Mouse (Mus musculus): ENCODE data around the gene Palld. TPM values are rescaled to one million over a fixed set of nuclear protein-coding genes. Genes with fewer than 3 reads are reported as not detected.
A peak's percentile ranks its signal among the peaks of the same experiment; 100 is the strongest.

Palld gene
- total and polyA plus RNA-seq, 3 experiments: 0.33 TPM; not detected in 2

- H3K36me3 ChIP-seq (replicated peaks): no peaks in the 10 kb centered on the region
- TF ChIP-seq POLR2AphosphoS5 (IDR thresholded peaks at IDR 0.05; ENCODE audit: insufficient replicate concordance, low read depth, low read length) (no peak), GATA1 (IDR thresholded peaks at IDR 0.05; ENCODE audit: borderline replicate concordance, low read length) (no peak), TAL1 (conservative IDR thresholded peaks at IDR 0.05; ENCODE audit: low read depth, low read length) (no peak), GATA2 (IDR thresholded peaks at IDR 0.05; ENCODE audit: borderline replicate concordance, low read depth, low read length) (no peak), CTCF (IDR thresholded peaks at IDR 0.05; ENCODE audit: low read depth, low read length) (no peak)
- H3K4me1 ChIP-seq (ENCODE audit: insufficient read depth, low read depth, low read length): no peaks in the 10 kb centered on the region
- no peak overlapping the region for H3K4me3 ChIP-seq (ENCODE audit: low read depth, low read length)
- H3K27me3 ChIP-seq (ENCODE audit: insufficient read depth, low read length): peaks cover 11% of the 10 kb centered on the region
- DNase-seq (ENCODE audit: low spot score): no peak
- H3K9me3 ChIP-seq (replicated peaks): no peaks in the 10 kb centered on the region
- no peak for ATAC-seq (ENCODE audit: extremely low read depth, insufficient number of reproducible peaks, low FRiP score, poor library complexity, severe bottlenecking)
Measured at GRCm38 (mm10) chr8:61623485-61624417, 278.7 kb downstream of the Palld start.

DNA sequence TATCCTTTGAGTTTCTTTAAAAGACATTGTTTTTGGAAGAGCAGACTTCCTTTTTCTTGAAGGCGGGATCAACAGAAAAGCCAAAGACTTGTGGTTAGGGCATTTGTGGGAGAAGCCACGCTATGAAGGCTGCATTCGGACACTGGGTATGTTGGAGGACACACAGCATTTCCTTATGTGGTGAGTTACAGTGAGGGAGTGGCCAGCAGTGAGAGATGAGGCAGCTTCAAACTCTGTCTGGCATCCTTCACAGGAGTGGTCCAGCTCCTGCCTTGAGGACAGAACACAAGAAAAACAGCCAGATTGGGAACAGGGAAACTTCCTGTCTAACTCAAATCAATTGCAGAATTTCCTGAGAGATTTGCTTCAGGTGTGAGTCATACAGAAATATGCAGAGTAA, 281.2 kb downstream of the Palld start:
- no peaks in the 10 kb centered on the region for H3K36me3 ChIP-seq (replicated peaks)
- TF ChIP-seq GATA2 (IDR thresholded peaks at IDR 0.05; ENCODE audit: borderline replicate concordance, low read depth, low read length) (no peak), CTCF (IDR thresholded peaks at IDR 0.05; ENCODE audit: low read depth, low read length) (no peak), POLR2AphosphoS5 (IDR thresholded peaks at IDR 0.05; ENCODE audit: insufficient replicate concordance, low read depth, low read length) (no peak), TAL1 (conservative IDR thresholded peaks at IDR 0.05; ENCODE audit: low read depth, low read length) (no peak), GATA1 (IDR thresholded peaks at IDR 0.05; ENCODE audit: borderline replicate concordance, low read length) (no peak)
- no peak for ATAC-seq (ENCODE audit: extremely low read depth, insufficient number of reproducible peaks, low FRiP score, poor library complexity, severe bottlenecking)

DNA sequence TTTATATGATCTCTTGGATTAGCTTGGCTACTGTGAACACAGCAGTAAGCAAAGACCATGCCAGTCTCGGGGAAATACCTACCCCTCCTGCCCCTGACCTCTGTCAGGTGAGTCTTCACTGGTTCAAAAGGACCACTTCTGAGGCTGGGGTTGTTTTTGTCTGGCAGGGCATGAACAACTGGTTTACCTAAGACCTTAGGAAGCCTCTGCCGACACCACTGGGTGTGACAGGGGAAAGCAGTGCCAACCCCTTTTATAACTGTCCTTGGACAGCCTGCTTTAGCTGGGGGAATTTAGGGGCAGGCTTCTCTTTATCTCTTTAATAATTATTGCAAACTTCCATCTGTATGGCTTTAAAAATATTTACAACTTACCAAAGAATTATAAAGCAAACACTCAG, 284.8 kb downstream of the Palld start:
- DNase-seq (ENCODE audit: low spot score) (no peak), ATAC-seq (ENCODE audit: extremely low read depth, insufficient number of reproducible peaks, low FRiP score, poor library complexity, severe bottlenecking) (no peak)
- TF ChIP-seq CTCF (IDR thresholded peaks at IDR 0.05; ENCODE audit: low read depth, low read length) (no peak), TAL1 (conservative IDR thresholded peaks at IDR 0.05; ENCODE audit: low read depth, low read length) (no peak), POLR2AphosphoS5 (IDR thresholded peaks at IDR 0.05; ENCODE audit: insufficient replicate concordance, low read depth, low read length) (no peak), GATA2 (IDR thresholded peaks at IDR 0.05; ENCODE audit: borderline replicate concordance, low read depth, low read length) (no peak), GATA1 (IDR thresholded peaks at IDR 0.05; ENCODE audit: borderline replicate concordance, low read length) (no peak)
- H3K4me1 ChIP-seq (ENCODE audit: insufficient read depth, low read depth, low read length): no peaks in the 10 kb centered on the region
- H3K36me3 ChIP-seq (replicated peaks): no peaks in the 10 kb centered on the region
- no peaks in the 10 kb centered on the region for H3K9me3 ChIP-seq (replicated peaks)
- H3K27me3 ChIP-seq (ENCODE audit: insufficient read depth, low read length): 0 out of 2 replicates have a peak, but pooled peaks cover 6% of the 10 kb centered on the region
- H3K4me3 ChIP-seq (ENCODE audit: low read depth, low read length): no peak overlapping the region

More for the DNA sequence above, 281.2 kb downstream of the Palld start:
- no peak for DNase-seq (ENCODE audit: low spot score)
- peaks cover 11% of the 10 kb centered on the region; the same call in 1 of the 2 replicates for H3K27me3 ChIP-seq (ENCODE audit: insufficient read depth, low read length)
- H3K9me3 ChIP-seq (replicated peaks): no peaks in the 10 kb centered on the region
- no peaks in the 10 kb centered on the region for H3K4me1 ChIP-seq (ENCODE audit: insufficient read depth, low read depth, low read length)
- no peak overlapping the region for H3K4me3 ChIP-seq (ENCODE audit: low read depth, low read length)

DNA sequence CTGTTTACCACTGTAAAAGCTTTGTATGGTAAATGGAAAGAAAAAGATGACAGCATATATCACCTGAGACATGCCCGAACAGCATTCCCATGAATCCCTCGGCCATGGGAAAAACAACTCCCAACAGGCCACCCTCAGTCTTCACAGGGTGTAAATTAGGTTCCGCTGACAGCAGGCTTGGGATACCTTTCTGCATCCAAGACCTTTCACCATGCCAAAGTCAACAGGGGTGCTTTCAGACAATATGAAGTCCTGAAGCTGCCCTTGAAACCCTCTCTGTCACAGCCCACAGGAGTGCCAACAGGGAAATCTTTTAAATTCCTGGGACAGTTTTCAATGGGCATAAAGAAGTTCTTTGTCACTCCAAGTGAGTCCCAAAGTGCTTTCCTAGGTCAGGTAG, 285.4 kb downstream of the Palld start:
- ATAC-seq (ENCODE audit: extremely low read depth, insufficient number of reproducible peaks, low FRiP score, poor library complexity, severe bottlenecking): no peak
- TF ChIP-seq POLR2AphosphoS5 (IDR thresholded peaks at IDR 0.05; ENCODE audit: insufficient replicate concordance, low read depth, low read length): no peak
- no peak for TF ChIP-seq TAL1 (conservative IDR thresholded peaks at IDR 0.05; ENCODE audit: low read depth, low read length)
- TF ChIP-seq GATA1 (IDR thresholded peaks at IDR 0.05; ENCODE audit: borderline replicate concordance, low read length): no peak
- no peak for TF ChIP-seq CTCF (IDR thresholded peaks at IDR 0.05; ENCODE audit: low read depth, low read length)
- TF ChIP-seq GATA2 (IDR thresholded peaks at IDR 0.05; ENCODE audit: borderline replicate concordance, low read depth, low read length): no peak
- H3K36me3 ChIP-seq (replicated peaks): no peaks in the 10 kb centered on the region

GRCm38 (mm10) chr8:61615711-61616697, 286.5 kb downstream of the Palld start:
- TF ChIP-seq CTCF (IDR thresholded peaks at IDR 0.05; ENCODE audit: low read depth, low read length) (no peak), GATA1 (IDR thresholded peaks at IDR 0.05; ENCODE audit: borderline replicate concordance, low read length) (no peak), TAL1 (conservative IDR thresholded peaks at IDR 0.05; ENCODE audit: low read depth, low read length) (no peak), POLR2AphosphoS5 (IDR thresholded peaks at IDR 0.05; ENCODE audit: insufficient replicate concordance, low read depth, low read length) (no peak), GATA2 (IDR thresholded peaks at IDR 0.05; ENCODE audit: borderline replicate concordance, low read depth, low read length) (no peak)
- ATAC-seq (ENCODE audit: extremely low read depth, insufficient number of reproducible peaks, low FRiP score, poor library complexity, severe bottlenecking): peak; percentile 91
- DNase-seq (ENCODE audit: low spot score): no peak
- Histone ChIP-seq H3K27me3 (ENCODE audit: insufficient read depth, low read length) (0 out of 2 replicates have a peak, but pooled peaks cover 3% of the 10 kb centered on the region), H3K9me3 (replicated peaks) (no peaks in the 10 kb centered on the region), H3K4me3 (ENCODE audit: low read depth, low read length) (no peak overlapping the region), H3K4me1 (ENCODE audit: insufficient read depth, low read depth, low read length) (no peaks in the 10 kb centered on the region), H3K36me3 (replicated peaks) (no peaks in the 10 kb centered on the region)

More for the DNA sequence above, 285.4 kb downstream of the Palld start:
- 0 out of 2 replicates have a peak, but pooled peaks cover 6% of the 10 kb centered on the region for H3K27me3 ChIP-seq (ENCODE audit: insufficient read depth, low read length)
- no peak overlapping the region for H3K4me3 ChIP-seq (ENCODE audit: low read depth, low read length)
- no peaks in the 10 kb centered on the region for H3K9me3 ChIP-seq (replicated peaks)
- no peak for DNase-seq (ENCODE audit: low spot score)
- no peaks in the 10 kb centered on the region for H3K4me1 ChIP-seq (ENCODE audit: insufficient read depth, low read depth, low read length)
